Mouse (Mus musculus) CD4-positive, CD25-positive, alpha-beta regulatory T cell (primary cell): ENCODE data around the gene Cbx4. TPM values are rescaled to one million over a fixed set of nuclear protein-coding genes. Genes with fewer than 3 reads are reported as not detected.

Source experiments
- polyA plus RNA-seq: library from polyadenylated mRNA; unstranded; fragments of 100-300 nt; shearing (Covaris generic); gene quantifications from one replicate; pipeline ENCODE4 v1.2.1, GENCODE M21; 2017

Cbx4 gene
- polyA plus RNA-seq = 86.7 TPM

DNA sequence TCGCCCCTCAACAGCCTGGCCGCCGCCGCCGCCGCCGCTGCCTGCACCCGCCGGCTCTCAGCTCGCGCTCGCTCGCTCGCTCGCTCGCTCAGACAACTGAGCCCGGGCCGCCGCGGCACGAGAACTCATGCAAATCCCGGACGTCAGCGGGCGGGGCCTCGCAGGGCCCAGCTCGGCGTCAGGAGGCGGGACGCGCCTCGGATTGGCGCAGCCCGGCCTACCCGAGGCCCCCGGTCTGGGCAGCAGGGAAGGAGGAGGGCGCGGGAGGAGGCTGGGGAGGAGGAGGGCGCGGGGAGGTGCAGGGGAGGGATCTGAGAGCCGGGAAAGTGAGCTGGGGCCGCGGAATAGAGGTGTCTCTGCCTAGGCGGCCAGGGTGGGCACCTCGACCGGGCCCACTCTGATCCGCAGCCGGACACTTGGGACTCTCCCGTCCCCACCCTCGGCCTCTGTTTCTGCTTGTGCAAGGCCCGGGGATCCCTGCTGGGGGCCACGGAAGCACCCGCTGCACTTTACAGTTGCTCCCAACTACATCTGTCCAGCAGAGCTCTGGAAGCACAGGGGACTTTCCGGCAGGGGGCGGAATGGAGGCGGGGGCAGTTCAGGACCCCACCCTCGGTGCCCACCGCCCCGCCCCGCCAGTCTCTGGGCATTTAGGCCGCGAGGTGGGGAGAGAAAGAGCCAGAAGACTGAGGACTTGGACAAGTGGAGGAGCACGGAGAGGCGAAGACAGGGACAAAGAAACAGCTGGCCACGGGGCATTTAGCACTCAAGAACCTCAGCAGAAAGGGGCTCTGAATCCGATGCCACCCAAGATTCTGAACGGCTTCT is at the start of gene Cbx4:
Gene Cbx4, minus strand, starts transcription at position 78 of the 828 bp plus-strand sequence.

GRCm38 (mm10) chr11:119040600-119041324 is 45.3 kb downstream of the Cbx4 start, which contains the start of gene Cbx8:
Gene Cbx8, minus strand, starts transcription at chr11:119040969.

Other genes starting within 250 kb of the Cbx4 start
- 0.18 TPM for gene Rbfox3, start 174.6 kb downstream of the Cbx4 start, polyA plus RNA-seq
- not detected for gene Enpp7, start 98.0 kb downstream of the Cbx4 start, polyA plus RNA-seq
- 9.8 TPM for gene Cbx2, start 63.3 kb downstream of the Cbx4 start, polyA plus RNA-seq
- 18.8 TPM for gene Cbx8, start 45.3 kb downstream of the Cbx4 start, polyA plus RNA-seq
- 0.75 TPM for gene Tbc1d16, start 142.3 kb upstream of the Cbx4 start, polyA plus RNA-seq
- 1.9 TPM for gene Ccdc40, start 142.4 kb upstream of the Cbx4 start, polyA plus RNA-seq
- 26.2 TPM for gene Gaa, start 181.7 kb upstream of the Cbx4 start, polyA plus RNA-seq
- gene Eif4a3, start 213.9 kb upstream of the Cbx4 start, polyA plus RNA-seq = 283 TPM
- not detected for gene Card14, start 221.5 kb upstream of the Cbx4 start, polyA plus RNA-seq